Mouse (Mus musculus): Measurements from ENCODE around the gene Nicn1. TPM values are rescaled to one million over a fixed set of nuclear protein-coding genes. Genes with fewer than 3 reads are reported as not detected.
"Not testable (repeated sequence)": the region's sequence is repeated elsewhere in the genome, so short reads cannot be mapped to it uniquely, and the experiment has no call there.

Nicn1 gene
- polyA plus RNA-seq, 1 experiment: 49.6 TPM

- Histone ChIP-seq H3K4me1 (ENCODE audit: control insufficient read depth, insufficient read depth, low read length) (peaks cover 13% of the 10 kb centered on the region), H3K4me3 (ENCODE audit: insufficient read depth, low read length) (peak within 1 kb of the TSS; percentile 97), H3K27ac (ENCODE audit: insufficient read depth, low read length) (peak within 1 kb of the TSS; percentile 92)
- peak; percentile 65 for TF ChIP-seq POLR2A (IDR thresholded peaks at IDR 0.05; ENCODE audit: low read depth, low read length)
- no peak for TF ChIP-seq CTCF (IDR thresholded peaks at IDR 0.05; ENCODE audit: borderline replicate concordance, insufficient read depth, low read length)
These were observed 26.5 kb upstream of the Nicn1 start, which contains the start of gene Dag1 for GRCm38 (mm10) chr9:108263690-108264190. Gene Dag1, minus strand, starts transcription at chr9:108263958.

DNA sequence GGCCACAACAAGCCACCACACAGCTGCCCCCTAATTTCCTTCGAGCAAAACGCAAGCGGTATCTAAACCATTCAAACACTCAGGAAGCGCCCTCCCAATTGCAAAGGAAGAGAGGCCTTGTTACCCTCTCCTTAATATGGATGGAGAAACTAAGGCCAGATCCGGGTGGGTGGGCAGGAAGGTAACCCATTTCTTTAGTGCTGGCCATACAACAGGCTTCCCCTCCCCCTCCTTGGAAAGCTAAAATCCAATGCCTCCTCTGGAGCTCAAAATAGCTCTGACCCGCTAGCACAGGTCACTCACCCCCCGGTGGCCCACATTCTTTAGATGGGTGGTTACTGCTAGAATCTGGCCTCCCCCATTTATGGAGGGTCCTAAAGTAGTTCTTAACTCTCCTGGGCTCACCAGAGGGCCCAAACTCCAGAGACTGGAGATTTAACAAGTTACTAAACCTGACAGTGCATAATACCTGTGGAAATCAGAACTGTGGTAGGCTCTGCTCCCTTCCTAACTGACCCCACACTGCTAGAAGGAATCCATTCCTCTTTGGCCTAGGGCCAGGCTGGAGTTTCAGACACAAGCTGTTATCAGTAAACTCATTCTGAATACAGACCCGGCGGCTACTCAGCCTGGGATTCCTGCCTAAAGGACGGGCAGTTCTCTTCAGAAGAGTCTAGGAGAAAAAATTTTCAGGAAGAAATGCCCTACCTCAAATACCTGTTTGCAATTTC lies 25.9 kb upstream of the Nicn1 start:
- peak overlapping the region; percentile 92 for H3K27ac ChIP-seq (ENCODE audit: insufficient read depth, low read length)

DNA sequence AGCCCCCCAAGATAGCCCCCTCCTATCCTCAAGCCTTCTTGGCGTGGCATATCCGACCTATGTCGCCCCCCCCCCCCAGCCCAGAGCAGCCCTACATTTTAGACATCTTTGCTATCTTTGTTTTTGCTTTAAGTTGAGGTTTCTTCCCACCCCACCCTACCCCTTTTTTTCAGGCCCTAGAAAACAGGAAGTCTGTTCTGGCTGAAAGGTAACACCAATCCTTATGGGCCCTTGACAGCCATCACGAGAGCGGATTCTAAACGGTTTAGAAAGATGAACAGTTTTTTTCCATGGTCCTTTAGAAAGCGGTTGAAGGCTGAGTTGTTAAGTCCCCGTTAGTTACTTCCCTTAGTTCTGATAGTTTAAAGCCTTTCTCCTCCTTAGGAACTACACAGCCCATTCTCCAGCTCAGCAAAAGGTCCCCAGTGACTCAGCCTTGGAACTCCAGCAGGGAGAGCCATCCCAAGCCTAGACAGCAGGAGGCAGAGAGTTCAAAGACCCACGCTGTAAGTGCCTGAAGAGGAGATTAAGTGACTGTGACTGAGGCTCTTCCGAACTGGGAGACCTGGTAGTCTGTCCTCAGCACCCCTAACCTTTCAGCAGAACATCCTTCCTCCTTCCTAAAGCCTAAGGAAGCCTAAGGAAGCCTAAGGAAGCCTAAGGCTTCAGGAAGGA lies 23.8 kb upstream of the Nicn1 start:
- Histone ChIP-seq H3K27ac (ENCODE audit: insufficient read depth, low read length) (no peak overlapping the region), H3K4me3 (ENCODE audit: insufficient read depth, low read length) (no peak overlapping the region), H3K4me1 (ENCODE audit: control insufficient read depth, insufficient read depth, low read length) (peaks cover 11% of the 10 kb centered on the region)
- TF ChIP-seq POLR2A (IDR thresholded peaks at IDR 0.05; ENCODE audit: low read depth, low read length) (no peak), CTCF (IDR thresholded peaks at IDR 0.05; ENCODE audit: borderline replicate concordance, insufficient read depth, low read length) (no peak)

More for the DNA sequence above, 25.9 kb upstream of the Nicn1 start:
- peaks cover 13% of the 10 kb centered on the region for H3K4me1 ChIP-seq (ENCODE audit: control insufficient read depth, insufficient read depth, low read length)
- TF ChIP-seq POLR2A (IDR thresholded peaks at IDR 0.05; ENCODE audit: low read depth, low read length): 0 out of 2 replicates have a peak, but pooled peaks have one; percentile 21
- no peak for TF ChIP-seq CTCF (IDR thresholded peaks at IDR 0.05; ENCODE audit: borderline replicate concordance, insufficient read depth, low read length)
- peak overlapping the region; percentile 45 for H3K4me3 ChIP-seq (ENCODE audit: insufficient read depth, low read length)

GRCm38 (mm10) chr9:108267691-108268090 lies 22.5 kb upstream of the Nicn1 start:
- Histone ChIP-seq H3K4me1 (ENCODE audit: control insufficient read depth, insufficient read depth, low read length) (peaks cover 7% of the 10 kb centered on the region), H3K27ac (ENCODE audit: insufficient read depth, low read length) (no peak overlapping the region)
- TF ChIP-seq CTCF (IDR thresholded peaks at IDR 0.05; ENCODE audit: borderline replicate concordance, insufficient read depth, low read length) (no peak), POLR2A (IDR thresholded peaks at IDR 0.05; ENCODE audit: low read depth, low read length) (no peak)

DNA sequence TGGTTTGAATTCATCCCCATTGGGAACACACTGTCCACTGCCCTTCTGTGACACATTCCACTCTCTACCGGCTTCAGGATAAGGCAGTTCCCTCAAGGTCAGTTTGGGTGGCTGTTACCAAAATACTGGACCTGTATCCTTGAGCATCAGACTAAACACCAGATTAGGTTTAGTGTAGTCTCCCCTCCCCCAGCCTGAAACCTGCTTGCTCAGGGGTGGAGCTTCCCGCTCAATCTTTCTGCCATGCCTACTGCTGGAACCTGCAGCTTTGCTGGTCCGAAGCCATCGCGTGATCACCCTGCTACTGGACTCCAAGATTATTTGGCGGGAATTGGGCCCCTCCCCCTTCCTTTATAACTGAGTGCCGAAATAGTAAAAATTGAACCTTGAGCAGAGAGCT lies 21.5 kb upstream of the Nicn1 start:
- not testable (repeated sequence) for H3K4me3 ChIP-seq (ENCODE audit: insufficient read depth, low read length); H3K27ac ChIP-seq (ENCODE audit: insufficient read depth, low read length); H3K4me1 ChIP-seq (ENCODE audit: control insufficient read depth, insufficient read depth, low read length)

More at GRCm38 (mm10) chr9:108267691-108268090, 22.5 kb upstream of the Nicn1 start:
- no peak overlapping the region for H3K4me3 ChIP-seq (ENCODE audit: insufficient read depth, low read length)

GRCm38 (mm10) chr9:108271941-108272340 lies 18.3 kb upstream of the Nicn1 start:
- no peak for TF ChIP-seq POLR2A (IDR thresholded peaks at IDR 0.05; ENCODE audit: low read depth, low read length)
- TF ChIP-seq CTCF (IDR thresholded peaks at IDR 0.05; ENCODE audit: borderline replicate concordance, insufficient read depth, low read length): no peak
- Histone ChIP-seq H3K4me1 (ENCODE audit: control insufficient read depth, insufficient read depth, low read length) (no peaks in the 10 kb centered on the region), H3K27ac (ENCODE audit: insufficient read depth, low read length) (no peak overlapping the region), H3K4me3 (ENCODE audit: insufficient read depth, low read length) (no peak overlapping the region)

DNA sequence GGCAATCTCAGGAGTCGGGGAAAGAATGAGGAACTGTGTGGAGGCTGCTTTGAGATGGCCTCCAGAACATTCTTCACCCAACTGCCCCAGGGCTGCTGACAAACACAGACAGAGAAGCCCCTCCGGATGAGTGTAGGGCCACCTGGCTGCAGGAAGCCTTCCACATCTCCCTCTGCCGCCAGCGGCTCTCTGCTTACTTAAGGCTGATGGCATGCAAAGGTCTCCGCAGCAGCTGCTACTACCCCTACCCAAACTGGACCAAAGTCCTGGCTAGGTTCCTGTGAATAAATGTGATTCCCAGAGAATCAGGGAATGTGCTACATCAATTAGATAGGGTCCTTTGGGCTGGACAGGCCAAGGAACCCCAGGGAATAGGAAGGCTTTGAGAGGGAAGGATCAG lies 17.5 kb upstream of the Nicn1 start:
- Histone ChIP-seq H3K4me1 (ENCODE audit: control insufficient read depth, insufficient read depth, low read length) (no peaks in the 10 kb centered on the region), H3K27ac (ENCODE audit: insufficient read depth, low read length) (no peak overlapping the region), H3K4me3 (ENCODE audit: insufficient read depth, low read length) (no peak overlapping the region)
- TF ChIP-seq POLR2A (IDR thresholded peaks at IDR 0.05; ENCODE audit: low read depth, low read length): no peak
- no peak for TF ChIP-seq CTCF (IDR thresholded peaks at IDR 0.05; ENCODE audit: borderline replicate concordance, insufficient read depth, low read length)

DNA sequence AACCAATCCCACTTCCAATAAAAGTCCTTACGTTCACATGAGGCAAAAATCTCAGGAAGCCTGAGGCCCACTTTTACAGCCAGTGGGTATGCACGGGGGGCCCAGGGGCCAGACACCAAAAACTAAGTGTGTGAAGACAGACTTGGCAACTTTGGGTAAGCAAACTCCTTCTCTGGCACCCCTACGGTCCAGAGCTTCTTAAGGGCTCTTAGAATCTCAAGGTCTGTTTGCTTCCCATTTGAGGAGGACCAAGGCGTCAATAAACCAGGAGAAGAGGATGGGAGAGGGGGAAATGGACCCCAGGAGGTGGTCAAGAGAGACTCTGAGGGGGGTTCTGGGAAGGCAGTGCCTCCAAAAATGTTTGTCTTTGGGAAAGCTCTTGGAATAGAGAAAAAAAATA lies 16.7 kb upstream of the Nicn1 start:
- TF ChIP-seq POLR2A (IDR thresholded peaks at IDR 0.05; ENCODE audit: low read depth, low read length) (no peak), CTCF (IDR thresholded peaks at IDR 0.05; ENCODE audit: borderline replicate concordance, insufficient read depth, low read length) (no peak)
- no peaks in the 10 kb centered on the region for H3K4me1 ChIP-seq (ENCODE audit: control insufficient read depth, insufficient read depth, low read length)
- H3K4me3 ChIP-seq (ENCODE audit: insufficient read depth, low read length): no peak overlapping the region
- no peak overlapping the region for H3K27ac ChIP-seq (ENCODE audit: insufficient read depth, low read length)

DNA sequence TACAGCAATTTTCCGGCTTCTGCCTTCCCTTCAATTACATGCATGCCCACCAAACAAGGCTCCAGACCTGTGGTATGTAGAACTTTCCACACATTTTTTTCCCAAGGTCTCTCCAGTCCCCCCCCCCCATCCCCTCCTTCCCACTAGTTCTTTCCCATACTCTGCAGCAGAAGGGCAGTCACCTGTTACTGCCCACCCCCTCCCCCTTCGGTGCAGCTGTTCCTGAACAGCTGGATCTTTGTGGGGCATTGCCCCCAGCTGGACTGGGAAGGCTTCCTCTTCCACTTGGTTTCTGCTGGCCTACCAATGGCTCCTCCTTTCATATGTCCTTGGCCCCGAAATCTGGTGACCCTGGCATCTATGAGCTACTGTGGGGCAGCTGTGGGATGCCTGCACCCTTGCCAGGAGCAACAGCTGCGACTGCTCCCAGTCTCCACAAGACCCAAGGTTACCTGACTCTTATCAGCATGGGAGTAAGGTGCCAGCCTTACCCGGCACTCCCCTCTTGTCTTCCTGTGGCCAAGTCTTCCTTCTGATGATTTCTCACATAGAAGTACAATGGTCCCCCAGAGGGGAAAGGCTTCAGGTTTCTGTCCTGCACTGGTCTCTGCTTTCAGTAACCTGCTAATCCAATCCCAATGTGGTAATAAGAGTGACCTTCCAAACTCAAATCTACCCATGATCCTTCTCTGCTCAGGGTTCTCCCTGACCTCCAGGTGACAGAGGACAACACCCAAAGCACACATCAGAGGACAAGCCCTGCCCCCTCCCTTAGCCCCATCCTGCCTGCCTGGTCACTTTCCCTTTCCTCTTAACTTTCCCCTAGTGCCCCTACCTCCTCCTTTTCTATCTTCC lies 15.5 kb upstream of the Nicn1 start:
- Histone ChIP-seq H3K4me1 (ENCODE audit: control insufficient read depth, insufficient read depth, low read length) (no peaks in the 10 kb centered on the region), H3K27ac (ENCODE audit: insufficient read depth, low read length) (no peak overlapping the region), H3K4me3 (ENCODE audit: insufficient read depth, low read length) (no peak overlapping the region)
- no peak for TF ChIP-seq POLR2A (IDR thresholded peaks at IDR 0.05; ENCODE audit: low read depth, low read length)
- no peak for TF ChIP-seq CTCF (IDR thresholded peaks at IDR 0.05; ENCODE audit: borderline replicate concordance, insufficient read depth, low read length)
